In genomic region chr12:98106151-98106788, GRCm38 (mm10) we compare ENCODE assay signal across 9 mouse cellular contexts.
DNase-seq lines count a peak whose midpoint lies in the region; ATAC-seq lines count a peak whose summit lies in the region.
"Had no signal": no experiment of that assay in that cellular context is flagged by ENCODE, and none has a peak within 500 bp of the region (broad histone marks: within the 10 kb centered on the region; RNA-seq: fewer than 3 reads in every experiment).

No protein-coding gene starts in this region.

- ATAC-seq in kidney, embryonic 16.5 days (ENCODE audit: low FRiP score, low TSS enrichment) = no peak

- H3K27ac ChIP-seq in kidney, embryonic 16.5 days (ENCODE audit: low read length) = no peak overlapping the region
- H3K27ac ChIP-seq: liver, embryonic 14.5 days had no signal

- no peak overlapping the region for H3K9ac ChIP-seq in kidney, embryonic 16.5 days (replicated peaks; ENCODE audit: low read length)
- H3K9ac ChIP-seq: liver, embryonic 14.5 days had no signal

- intact Hi-C loops in heart, postnatal 25 days (cut with DNase I) = no loop called here

- 34% methylated on average over 3 of the region's 3 CpGs for WGBS in kidney, embryonic 16.5 days

- H3K4me2 ChIP-seq in kidney, embryonic 16.5 days (replicated peaks; ENCODE audit: low read depth, low read length) = no peak overlapping the region

- no peak overlapping the region for H3K4me3 ChIP-seq in kidney, embryonic 16.5 days (ENCODE audit: low read length)

- H3K27me3 ChIP-seq in kidney, embryonic 16.5 days (ENCODE audit: insufficient read depth, low read length) = no peaks in the 10 kb centered on the region

- H3K9me3 ChIP-seq in kidney, embryonic 16.5 days (ENCODE audit: low read length) = no peaks in the 10 kb centered on the region

- H3K36me3 ChIP-seq in kidney, embryonic 16.5 days (ENCODE audit: insufficient read depth, low read length) = no peaks in the 10 kb centered on the region

- H3K4me1 ChIP-seq in kidney, embryonic 16.5 days (ENCODE audit: insufficient read depth, low read length) = 0 out of 2 replicates have a peak, but pooled peaks cover 4% of the 10 kb centered on the region

- peak; percentile 5 for DNase-seq in heart, postnatal 4 days
- no peak for DNase-seq in heart, postnatal 25 days (ENCODE audit: low spot score)
- peak; percentile 90 for DNase-seq in right cerebral cortex, adult 18-20 months
- DNase-seq in right cerebral cortex, postnatal 4 days = no peak
- peak; percentile 65 to 79 for DNase-seq in left cerebral cortex, adult 9 months (ENCODE audit: low spot score in 2 of 2)
- peak; percentile 6 for DNase-seq in testis, postnatal 14 days (ENCODE audit: low spot score)
- no peak for DNase-seq in urinary bladder, postnatal 25 days (ENCODE audit: low spot score)

Comparison
In these comparisons a context has a peak if more than half of its experiments do, and no peak if none do; other contexts are left out.
1. DNase-seq: peak in heart, postnatal 4 days (single experiment), right cerebral cortex, adult 18-20 months (single experiment), left cerebral cortex, adult 9 months (2 of 2) and testis, postnatal 14 days (single experiment); none in heart, postnatal 25 days (single experiment), right cerebral cortex, postnatal 4 days (single experiment) and urinary bladder, postnatal 25 days (single experiment).